Mouse (Mus musculus) lung, postnatal 0 days (tissue): Measurements from ENCODE around the gene Cd28. TPM values are rescaled to one million over a fixed set of nuclear protein-coding genes. Genes with fewer than 3 reads are reported as not detected.

ENCODE experiments used
- ATAC-seq: fragments of 200-750 bp; cut with Nextera tagmentation; 2 replicates; pipeline ENCODE4 v1.8.0; 2017; ENCODE audit warnings: moderate library complexity
- DNase-seq: peaks from one replicate; pipeline ENCODE4 v3.0.0-alpha.2; 2016; ENCODE audit warnings: low spot score
- H3K27ac ChIP-seq: fragments of 300-500 bp; sonication (generic); 2 replicates; pipeline ENCODE4 v1.5.1; 2014; ENCODE audit warnings: antibody characterized with exemption, mild to moderate bottlenecking, low read length, mixed read lengths
- H3K27me3 ChIP-seq: fragments of 300-500 bp; sonication (generic); replicated peaks from 2 replicates; pipeline ENCODE4 v1.6.1; 2014; ENCODE audit warnings: low read length, mixed read lengths; ENCODE audit not compliant: insufficient read depth
- H3K36me3 ChIP-seq: fragments of 300-500 bp; sonication (generic); 2 replicates; pipeline ENCODE4 v1.6.1; 2014; ENCODE audit warnings: low read length, mixed read lengths; ENCODE audit not compliant: insufficient read depth
- H3K4me1 ChIP-seq: fragments of 300-500 bp; sonication (generic); 2 replicates; pipeline ENCODE4 v1.6.1; 2014; ENCODE audit warnings: antibody characterized with exemption, low read depth, low read length, mixed read lengths; ENCODE audit not compliant: insufficient read depth
- H3K4me2 ChIP-seq: fragments of 300-500 bp; sonication (generic); replicated peaks from 2 replicates; pipeline ENCODE4 v1.6.1; 2014; ENCODE audit warnings: low read depth, mild to moderate bottlenecking, low read length, moderate library complexity, mixed read lengths
- H3K4me3 ChIP-seq: fragments of 300-500 bp; sonication (generic); 2 replicates; pipeline ENCODE4 v1.5.1; 2014; ENCODE audit warnings: low read depth, low read length
- H3K9ac ChIP-seq: fragments of 300-500 bp; sonication (generic); replicated peaks from 2 replicates; pipeline ENCODE4 v1.6.1; 2014; ENCODE audit warnings: low read depth, mild to moderate bottlenecking
- H3K9me3 ChIP-seq: fragments of 300-500 bp; sonication (generic); 2 replicates; pipeline ENCODE4 v1.6.1; 2016; ENCODE audit warnings: low read length, mixed read lengths
- CTCF ChIP-seq: IDR thresholded peaks from 2 replicates; pipeline ENCODE4 v1.5.1; 2016; ENCODE audit warnings: antibody characterized with exemption, mild to moderate bottlenecking
- EP300 ChIP-seq: IDR thresholded peaks from 2 replicates; pipeline ENCODE4 v1.6.1; 2016; ENCODE audit warnings: antibody characterized with exemption, mild to moderate bottlenecking, control low read depth
- WGBS: fragments of 180-500 bp; shearing (Covaris S2); extraction: QIAGEN DNeasy Blood & Tissue Kit; methylation state at CpG from one replicate; pipeline ENCODE4 v1.1.7; 2014; 5-methylcytosine and 5-hydroxymethylcytosine counted together
- polyA plus RNA-seq: library from polyadenylated mRNA; unstranded; fragments of >200 nt; fragmentation: Nextera tagmentation; extraction: Ambion mirVana; gene quantifications from 2 replicates; pipeline ENCODE4 v1.2.1, GENCODE M21; 2015

The Cd28 gene
- polyA plus RNA-seq, 1 experiment from 2014 or later = 0.12 TPM

- H3K27me3 ChIP-seq = no peaks in the 10 kb centered on the region
- no peak overlapping the region for H3K4me3 ChIP-seq
- no peak for TF ChIP-seq CTCF
- TF ChIP-seq EP300 = no peak
- H3K9ac ChIP-seq = no peak overlapping the region
- ATAC-seq = peak; percentile 38; the same call in 1 of the 2 replicates
- H3K9me3 ChIP-seq = no peaks in the 10 kb centered on the region
- H3K36me3 ChIP-seq = no peaks in the 10 kb centered on the region
- H3K27ac ChIP-seq = no peak overlapping the region
- no peaks in the 10 kb centered on the region for H3K4me1 ChIP-seq
- DNase-seq = no peak
- 94% methylated on average over 2 of the region's 2 CpGs for WGBS
- H3K4me2 ChIP-seq = no peak overlapping the region
These were observed 15.3 kb downstream of the Cd28 start for GRCm38 (mm10) chr1:60731940-60732339.

- 35% methylated on average over 12 of the region's 12 CpGs for WGBS
- H3K9me3 ChIP-seq = no peaks in the 10 kb centered on the region
- H3K9ac ChIP-seq = no peak overlapping the region
- no peaks in the 10 kb centered on the region for H3K27me3 ChIP-seq
- DNase-seq (peak; percentile 89), ATAC-seq (peak; percentile 93)
- TF ChIP-seq CTCF (0 out of 2 replicates have a peak, but pooled peaks have one; percentile 25), EP300 (peak; percentile 83)
- peak overlapping the region; percentile 66 for H3K27ac ChIP-seq
- no peak overlapping the region for H3K4me2 ChIP-seq
- no peak overlapping the region for H3K4me3 ChIP-seq
- H3K4me1 ChIP-seq = no peaks in the 10 kb centered on the region
- no peaks in the 10 kb centered on the region for H3K36me3 ChIP-seq
These were observed 18.7 kb downstream of the Cd28 start for GRCm38 (mm10) chr1:60735072-60735907.

- H3K4me1 ChIP-seq = no peaks in the 10 kb centered on the region
- TF ChIP-seq EP300 (no peak), CTCF (no peak)
- ATAC-seq = no peak
- no peaks in the 10 kb centered on the region for H3K27me3 ChIP-seq
- H3K9me3 ChIP-seq = no peaks in the 10 kb centered on the region
- no peak overlapping the region for H3K9ac ChIP-seq
- no peak overlapping the region for H3K4me2 ChIP-seq
- WGBS = 68% methylated on average over 7 of the region's 7 CpGs
- peak overlapping the region; percentile 66; the same call in 1 of the 2 replicates for H3K27ac ChIP-seq
- H3K36me3 ChIP-seq = no peaks in the 10 kb centered on the region
- no peak overlapping the region for H3K4me3 ChIP-seq
- no peak for DNase-seq
These were observed 19.3 kb downstream of the Cd28 start for GRCm38 (mm10) chr1:60735908-60736280.

- Histone ChIP-seq H3K4me1 (no peaks in the 10 kb centered on the region), H3K36me3 (no peaks in the 10 kb centered on the region), H3K4me3 (no peak overlapping the region), H3K27ac (no peak overlapping the region), H3K4me2 (no peak overlapping the region), H3K27me3 (no peaks in the 10 kb centered on the region), H3K9ac (no peak overlapping the region), H3K9me3 (no peaks in the 10 kb centered on the region)
- TF ChIP-seq EP300 (no peak), CTCF (no peak)
- WGBS = 76% methylated on average over 1 of the region's 1 CpGs
- no peak for ATAC-seq
- DNase-seq = no peak
These were observed 27.7 kb downstream of the Cd28 start for GRCm38 (mm10) chr1:60744266-60744665.

- Histone ChIP-seq H3K9ac (no peak overlapping the region), H3K27me3 (no peaks in the 10 kb centered on the region), H3K9me3 (no peaks in the 10 kb centered on the region), H3K4me3 (no peak overlapping the region), H3K4me2 (no peak overlapping the region), H3K4me1 (no peaks in the 10 kb centered on the region), H3K27ac (no peak overlapping the region), H3K36me3 (no peaks in the 10 kb centered on the region)
- peak; percentile 23 for DNase-seq
- ATAC-seq = no peak
- TF ChIP-seq EP300 = no peak
- TF ChIP-seq CTCF = no peak
- WGBS = 30% methylated on average over 7 of the region's 7 CpGs
These were observed 29.1 kb downstream of the Cd28 start for GRCm38 (mm10) chr1:60745664-60746063.

GRCm38 (mm10) chr1:60746153-60746552, 29.6 kb downstream of the Cd28 start:
- Histone ChIP-seq H3K4me3 (no peak overlapping the region), H3K9ac (no peak overlapping the region), H3K36me3 (no peaks in the 10 kb centered on the region), H3K4me1 (no peaks in the 10 kb centered on the region), H3K27me3 (no peaks in the 10 kb centered on the region), H3K27ac (no peak overlapping the region), H3K4me2 (no peak overlapping the region), H3K9me3 (no peaks in the 10 kb centered on the region)
- no peak for ATAC-seq
- DNase-seq = no peak
- TF ChIP-seq CTCF = no peak
- TF ChIP-seq EP300 = no peak
- WGBS = 25% methylated on average over 1 of the region's 2 CpGs
